Mouse (Mus musculus) embryo, embryonic 10.5 days (tissue): ENCODE results near the gene Togaram2.
"Not testable (repeated sequence)": the region's sequence is repeated elsewhere in the genome, so short reads cannot be mapped to it uniquely, and the experiment has no call there.

Source experiments
- DNase-seq: peaks from one replicate; pipeline ENCODE4 v3.0.0-alpha.2; 2015; ENCODE audit warnings: low spot score

Togaram2 gene

GRCm38 (mm10) chr17:71673092-71673491, at the start of gene Togaram2:
Togaram2 (plus strand) TSS chr17:71673261.
- no peak for DNase-seq

DNA sequence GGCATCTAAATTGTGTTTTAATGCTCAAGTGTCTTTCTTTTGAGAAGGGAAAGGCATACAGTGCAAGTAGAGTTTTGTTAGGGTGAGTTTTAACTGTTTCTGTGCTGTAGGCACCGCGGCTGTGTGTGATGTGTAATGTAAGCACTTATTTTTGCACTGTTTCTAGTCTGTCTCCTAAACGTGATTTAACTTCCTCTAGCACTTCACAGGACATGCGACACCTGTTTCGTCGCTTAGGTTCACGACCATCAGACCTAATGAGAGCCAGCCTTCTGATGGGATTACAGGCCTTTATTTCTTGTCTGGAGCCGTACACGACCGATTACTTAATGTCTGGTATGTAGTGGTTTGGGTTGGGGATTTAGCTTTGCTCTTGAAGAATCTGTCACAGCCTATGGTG, 41.3 kb upstream of the Togaram2 start:
- no peak for DNase-seq

DNA sequence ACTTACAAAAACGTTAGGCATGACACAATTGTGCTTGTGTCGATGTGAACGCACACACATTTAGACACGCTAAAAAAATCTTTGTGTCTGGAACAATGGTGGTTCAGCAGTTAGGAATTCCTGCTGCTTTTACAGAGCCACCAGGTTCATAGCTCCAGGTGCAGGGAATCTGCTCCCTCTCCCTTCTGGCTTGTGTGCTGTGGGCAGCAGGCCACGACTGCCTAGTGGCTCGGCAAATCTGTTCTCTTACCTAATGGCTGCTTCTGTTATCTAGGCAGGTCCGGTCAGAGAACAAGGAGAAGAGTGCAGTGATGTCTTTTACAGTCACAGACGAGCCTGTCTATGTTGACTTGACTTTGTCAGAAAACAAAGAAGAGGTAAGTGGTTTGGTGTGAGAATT, 39.7 kb upstream of the Togaram2 start:
- DNase-seq = no peak

DNA sequence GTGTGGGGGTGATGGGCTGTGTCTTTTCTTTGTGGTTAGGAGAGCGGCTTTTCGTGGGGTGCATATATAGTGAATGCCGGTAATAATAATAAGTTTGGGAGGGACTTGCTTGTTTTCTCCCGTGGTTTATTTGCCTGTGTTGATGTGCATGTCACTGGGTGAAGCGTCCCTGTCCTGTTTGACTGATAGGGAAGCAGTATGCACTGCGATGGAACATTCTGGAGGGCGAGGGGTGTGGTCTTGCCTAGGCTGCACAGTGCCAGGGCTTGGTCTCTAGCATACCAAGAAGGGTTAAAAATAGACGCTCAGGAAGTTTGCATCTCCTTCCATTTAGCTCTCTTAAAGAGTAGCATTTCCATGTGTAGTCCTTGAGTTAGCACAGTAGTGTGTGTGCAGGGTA, 36.3 kb upstream of the Togaram2 start:
- no peak for DNase-seq

- no peak for DNase-seq
Observed at GRCm38 (mm10) chr17:71637750-71638265, 35.3 kb upstream of the Togaram2 start.

GRCm38 (mm10) chr17:71639056-71639455, 34.0 kb upstream of the Togaram2 start:
- DNase-seq = not testable (repeated sequence)

DNA sequence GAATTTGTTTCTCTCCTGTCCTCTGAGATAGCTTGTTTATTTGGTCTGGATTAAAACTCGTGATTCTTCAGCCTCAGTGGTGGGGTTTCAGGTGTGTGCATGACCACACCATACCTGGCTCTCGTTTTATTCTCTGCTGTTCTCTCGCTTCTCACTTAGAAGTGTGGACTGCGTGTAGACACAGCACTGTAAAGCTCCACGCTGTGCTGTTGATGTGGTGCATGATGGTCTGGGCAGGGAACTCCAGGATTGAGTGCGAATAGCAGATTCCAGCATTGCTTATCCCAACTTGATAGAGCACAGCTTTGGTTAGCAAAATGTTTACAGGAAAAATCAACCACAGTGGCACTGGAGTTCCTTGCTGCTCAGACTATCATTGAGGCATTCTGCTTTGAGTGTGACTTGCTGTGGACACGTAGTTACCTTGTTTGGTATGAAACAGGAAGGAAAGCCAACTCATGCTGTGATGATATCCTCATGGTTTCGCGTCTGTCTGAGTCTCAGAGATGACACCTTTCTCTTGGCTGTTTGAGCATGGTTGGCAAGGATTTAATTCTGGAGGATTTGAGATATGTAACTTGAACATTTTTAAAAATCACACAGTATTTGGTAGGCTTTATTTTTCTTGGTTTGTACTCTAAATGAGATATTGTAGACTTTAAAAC, 32.5 kb upstream of the Togaram2 start:
- no peak for DNase-seq

DNA sequence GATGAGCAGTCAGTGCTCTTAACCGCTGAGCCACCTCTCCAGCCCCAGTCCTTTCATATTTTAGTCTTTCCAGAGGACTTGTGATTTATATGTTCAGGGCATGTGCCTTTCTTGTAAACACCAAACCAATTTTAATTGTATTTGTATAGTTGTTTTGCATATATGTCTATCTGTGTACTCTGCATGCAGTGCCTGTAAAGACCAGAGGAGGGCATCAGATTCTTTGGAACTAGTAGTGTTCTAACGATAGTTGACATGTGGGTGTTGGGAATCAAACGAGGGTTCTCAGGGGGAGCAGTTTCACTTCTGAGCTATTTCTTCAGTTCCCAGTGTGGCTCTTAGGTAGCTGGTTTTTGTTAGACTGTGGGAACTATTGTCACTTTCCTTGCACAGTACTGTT, 30.9 kb upstream of the Togaram2 start:
- DNase-seq = no peak

GRCm38 (mm10) chr17:71650011-71650410, 23.1 kb upstream of the Togaram2 start:
- DNase-seq = no peak

GRCm38 (mm10) chr17:71652495-71652894, 20.6 kb upstream of the Togaram2 start:
- no peak for DNase-seq

GRCm38 (mm10) chr17:71652934-71653333, 20.1 kb upstream of the Togaram2 start:
- DNase-seq = no peak

DNA sequence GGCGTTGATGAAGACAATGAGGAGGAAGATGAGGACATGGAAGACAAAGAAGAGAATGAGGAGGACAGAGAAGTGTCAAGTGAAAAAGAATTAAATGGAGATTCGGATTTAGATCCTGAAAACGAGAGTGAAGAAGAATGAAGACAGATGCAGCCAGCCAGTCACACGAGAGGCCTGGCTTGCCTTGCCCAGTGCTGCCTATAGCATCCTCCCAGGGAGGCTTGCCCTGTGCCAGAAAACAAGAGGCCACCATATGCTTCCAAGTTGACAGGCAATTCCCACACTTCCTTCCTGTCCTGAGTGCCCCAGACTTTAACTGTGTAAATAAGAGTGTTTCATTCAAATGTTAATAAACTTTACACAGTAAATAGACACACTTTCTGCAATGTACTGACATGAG, 15.5 kb upstream of the Togaram2 start:
- DNase-seq = no peak

DNA sequence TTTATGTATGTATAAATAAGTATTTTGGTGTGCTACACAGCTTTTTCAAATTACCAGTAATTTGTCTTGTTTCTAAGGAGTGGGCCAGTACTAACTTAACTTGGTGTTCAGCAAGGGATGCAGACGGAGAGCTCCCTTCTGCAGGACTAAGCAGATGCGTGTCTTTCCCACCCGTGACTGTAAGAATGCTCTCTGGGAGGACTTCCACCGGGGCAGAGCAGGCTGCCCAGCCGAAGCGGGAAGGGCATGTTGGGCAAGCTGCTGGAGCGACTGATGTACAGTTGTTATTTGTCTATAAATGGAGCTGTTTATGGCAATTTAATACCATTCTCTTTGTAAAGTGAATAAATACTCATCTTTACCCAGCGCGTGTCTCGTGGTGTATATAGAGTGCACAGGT, 14.4 kb upstream of the Togaram2 start:
- no peak for DNase-seq

DNA sequence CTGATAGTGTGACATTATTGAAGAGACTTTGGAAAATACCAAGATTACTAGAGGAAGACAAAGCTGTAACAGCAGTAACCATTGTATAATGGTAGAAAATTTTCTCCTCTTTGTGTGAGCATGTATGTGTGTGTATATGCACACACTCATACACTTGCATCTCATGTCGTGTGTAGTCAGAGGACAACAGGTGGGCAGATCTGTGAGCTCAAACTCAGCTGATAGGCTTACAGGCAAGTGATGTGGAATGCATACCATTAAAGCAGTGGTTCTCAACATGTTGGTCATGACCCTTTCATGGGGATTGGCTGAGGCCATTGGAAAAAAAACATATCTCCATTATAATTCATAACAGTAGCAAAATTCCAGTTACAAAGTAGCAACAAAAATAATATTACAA, 12.7 kb upstream of the Togaram2 start:
- DNase-seq = no peak

GRCm38 (mm10) chr17:71662751-71663250, 10.3 kb upstream of the Togaram2 start:
- peak; percentile 88 for DNase-seq

- DNase-seq = no peak
Observed at GRCm38 (mm10) chr17:71663491-71663890, 9.6 kb upstream of the Togaram2 start.

DNA sequence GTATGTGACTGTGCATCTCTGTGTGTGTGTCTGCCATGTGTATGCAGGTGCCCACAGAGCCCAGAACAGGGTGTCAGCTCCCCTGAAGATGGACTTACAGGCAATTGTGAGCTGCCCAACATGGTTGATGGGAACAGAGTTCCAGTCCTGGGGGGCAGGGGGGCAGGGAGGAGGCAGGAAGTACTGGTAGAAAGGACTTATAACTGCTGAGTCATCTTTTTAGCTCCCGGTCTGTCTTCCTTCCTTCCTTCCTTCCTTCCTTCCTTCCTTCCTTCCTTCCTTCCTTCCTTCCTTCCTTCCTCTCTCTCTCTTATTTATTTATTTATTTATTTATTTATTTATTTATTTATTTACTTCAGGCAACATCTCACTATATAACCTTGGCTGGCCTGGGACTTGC, 8.9 kb upstream of the Togaram2 start:
- no peak for DNase-seq

GRCm38 (mm10) chr17:71665201-71665600, 7.9 kb upstream of the Togaram2 start:
- DNase-seq = no peak

- no peak for DNase-seq
Observed at GRCm38 (mm10) chr17:71669511-71669910, 3.5 kb upstream of the Togaram2 start.

GRCm38 (mm10) chr17:71671840-71672546, 1.1 kb upstream of the Togaram2 start:
- DNase-seq = peak; percentile 71

DNA sequence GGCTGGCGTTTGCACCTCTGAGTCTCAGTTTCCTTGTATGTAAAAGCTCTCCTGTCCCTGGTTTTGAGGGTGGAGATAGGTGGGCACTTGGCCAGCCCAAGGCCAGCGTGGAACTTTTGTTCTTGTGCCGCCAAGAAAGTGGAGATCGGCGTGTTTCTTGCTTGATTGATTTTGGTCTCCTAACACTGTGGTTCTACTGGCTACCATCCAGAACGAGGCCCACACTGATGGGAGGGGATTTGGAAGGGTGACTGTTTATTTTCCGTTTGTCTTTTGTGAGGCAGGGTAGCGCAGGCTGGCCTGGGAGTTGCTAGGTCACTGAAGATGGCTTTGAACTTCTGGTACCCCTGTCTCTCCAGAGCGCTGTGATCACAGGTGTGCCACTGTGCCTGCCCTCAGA, 875 bp downstream of the Togaram2 start:
- no peak for DNase-seq

- no peak for DNase-seq
Observed at GRCm38 (mm10) chr17:71674886-71675285, 1.8 kb downstream of the Togaram2 start.

GRCm38 (mm10) chr17:71681666-71682065, 8.6 kb downstream of the Togaram2 start:
- DNase-seq = no peak
